Mouse (Mus musculus): ENCODE data around the gene Olfr689. TPM values are rescaled to one million over a fixed set of nuclear protein-coding genes. Genes with fewer than 3 reads are reported as not detected.
"Not testable (repeated sequence)": the region's sequence is repeated elsewhere in the genome, so short reads cannot be mapped to it uniquely, and the experiment has no call there.

Olfr689 gene
- polyA plus RNA-seq (2015; fragmentation: Nextera tagmentation; extraction: Ambion mirVana): not detected in 2 replicates

GRCm38 (mm10) chr7:105310865-105311264, at the start of gene Olfr689:
Olfr689 (plus strand) TSS chr7:105311165.
- WGBS: 94% methylated on average over 1 of the region's 1 CpGs
- Histone ChIP-seq H3K36me3 (ENCODE audit: control insufficient read depth, insufficient read depth, low read length) (no peaks in the 10 kb centered on the region), H3K27ac (ENCODE audit: low read depth, low read length) (no peak within 1 kb of the TSS), H3K4me1 (ENCODE audit: control insufficient read depth, insufficient read depth, low read depth, low read length) (no peaks in the 10 kb centered on the region), H3K9me3 (ENCODE audit: control insufficient read depth, low read length) (no peaks in the 10 kb centered on the region), H3K4me2 (ENCODE audit: low read length) (no peak within 1 kb of the TSS), H3K9ac (ENCODE audit: low read depth, low read length) (no peak within 1 kb of the TSS), H3K27me3 (replicated peaks; ENCODE audit: control insufficient read depth, insufficient read depth, low read length) (no peaks in the 10 kb centered on the region), H3K4me3 (ENCODE audit: low read length) (no peak within 1 kb of the TSS)
- no peak for ATAC-seq

- no peaks in the 10 kb centered on the region for H3K9me3 ChIP-seq (ENCODE audit: control insufficient read depth, low read length)
- H3K36me3 ChIP-seq (ENCODE audit: control insufficient read depth, insufficient read depth, low read length): no peaks in the 10 kb centered on the region
- H3K4me3 ChIP-seq (ENCODE audit: low read length): no peak overlapping the region
- H3K27ac ChIP-seq (ENCODE audit: low read depth, low read length): no peak overlapping the region
- H3K27me3 ChIP-seq (replicated peaks; ENCODE audit: control insufficient read depth, insufficient read depth, low read length): no peaks in the 10 kb centered on the region
- 61% methylated on average over 7 of the region's 7 CpGs for WGBS
- no peaks in the 10 kb centered on the region for H3K4me1 ChIP-seq (ENCODE audit: control insufficient read depth, insufficient read depth, low read depth, low read length)
- no peak overlapping the region for H3K9ac ChIP-seq (ENCODE audit: low read depth, low read length)
- peak; percentile 50; the same call in 1 of the 2 replicates for ATAC-seq
- H3K4me2 ChIP-seq (ENCODE audit: low read length): no peak overlapping the region
Observed at GRCm38 (mm10) chr7:105272426-105272825, 38.5 kb upstream of the Olfr689 start.

- 77% methylated on average over 6 of the region's 6 CpGs for WGBS
- ATAC-seq: no peak
- Histone ChIP-seq H3K4me3 (ENCODE audit: low read length) (no peak within 1 kb of the TSS), H3K9me3 (ENCODE audit: control insufficient read depth, low read length) (no peaks in the 10 kb centered on the region), H3K36me3 (ENCODE audit: control insufficient read depth, insufficient read depth, low read length) (no peaks in the 10 kb centered on the region), H3K4me1 (ENCODE audit: control insufficient read depth, insufficient read depth, low read depth, low read length) (no peaks in the 10 kb centered on the region), H3K27ac (ENCODE audit: low read depth, low read length) (no peak within 1 kb of the TSS), H3K27me3 (replicated peaks; ENCODE audit: control insufficient read depth, insufficient read depth, low read length) (no peaks in the 10 kb centered on the region), H3K4me2 (ENCODE audit: low read length) (no peak within 1 kb of the TSS), H3K9ac (ENCODE audit: low read depth, low read length) (no peak within 1 kb of the TSS)
Observed at GRCm38 (mm10) chr7:105287795-105288194, 23.2 kb upstream of the Olfr689 start, which contains the start of gene Olfr688. Olfr688 (plus strand) TSS chr7:105288095.

DNA sequence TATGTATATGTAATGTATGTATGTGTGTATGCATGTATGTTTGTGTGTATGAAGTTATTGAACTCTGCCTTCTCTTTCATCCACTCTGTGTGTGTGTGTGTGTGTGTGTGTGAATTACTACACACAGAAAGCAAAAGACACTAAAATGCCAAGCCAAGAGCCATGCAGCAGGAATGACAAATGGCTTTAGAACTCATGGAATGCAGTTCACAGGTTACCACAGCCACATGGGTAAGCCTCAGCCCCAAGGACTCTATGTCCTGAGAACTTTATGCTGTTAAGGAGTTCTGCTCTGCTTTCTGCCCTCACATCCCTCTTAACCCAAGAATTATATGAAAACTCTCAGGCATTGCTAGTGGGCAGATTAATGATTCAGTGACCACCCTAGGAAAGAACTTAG, 20.9 kb upstream of the Olfr689 start:
- Histone ChIP-seq H3K27me3 (replicated peaks; ENCODE audit: control insufficient read depth, insufficient read depth, low read length) (no peaks in the 10 kb centered on the region), H3K9ac (ENCODE audit: low read depth, low read length) (no peak overlapping the region), H3K36me3 (ENCODE audit: control insufficient read depth, insufficient read depth, low read length) (no peaks in the 10 kb centered on the region), H3K9me3 (ENCODE audit: control insufficient read depth, low read length) (no peaks in the 10 kb centered on the region), H3K4me2 (ENCODE audit: low read length) (no peak overlapping the region), H3K27ac (ENCODE audit: low read depth, low read length) (no peak overlapping the region), H3K4me3 (ENCODE audit: low read length) (no peak overlapping the region), H3K4me1 (ENCODE audit: control insufficient read depth, insufficient read depth, low read depth, low read length) (no peaks in the 10 kb centered on the region)
- ATAC-seq: no peak

GRCm38 (mm10) chr7:105325302-105325701, 14.3 kb downstream of the Olfr689 start:
- Histone ChIP-seq H3K27me3 (replicated peaks; ENCODE audit: control insufficient read depth, insufficient read depth, low read length) (no peaks in the 10 kb centered on the region), H3K9me3 (ENCODE audit: control insufficient read depth, low read length) (no peaks in the 10 kb centered on the region), H3K4me1 (ENCODE audit: control insufficient read depth, insufficient read depth, low read depth, low read length) (no peaks in the 10 kb centered on the region), H3K4me2 (ENCODE audit: low read length) (no peak overlapping the region), H3K4me3 (ENCODE audit: low read length) (no peak overlapping the region), H3K9ac (ENCODE audit: low read depth, low read length) (no peak overlapping the region), H3K27ac (ENCODE audit: low read depth, low read length) (no peak overlapping the region), H3K36me3 (ENCODE audit: control insufficient read depth, insufficient read depth, low read length) (no peaks in the 10 kb centered on the region)
- no peak for ATAC-seq
- WGBS: 78% methylated on average over 2 of the region's 2 CpGs

- H3K4me2 ChIP-seq (ENCODE audit: low read length): no peak within 1 kb of the TSS
- no peak within 1 kb of the TSS for H3K9ac ChIP-seq (ENCODE audit: low read depth, low read length)
- no peaks in the 10 kb centered on the region for H3K4me1 ChIP-seq (ENCODE audit: control insufficient read depth, insufficient read depth, low read depth, low read length)
- ATAC-seq: no peak
- H3K27ac ChIP-seq (ENCODE audit: low read depth, low read length): no peak within 1 kb of the TSS
- H3K36me3 ChIP-seq (ENCODE audit: control insufficient read depth, insufficient read depth, low read length): no peaks in the 10 kb centered on the region
- no peaks in the 10 kb centered on the region for H3K9me3 ChIP-seq (ENCODE audit: control insufficient read depth, low read length)
- H3K27me3 ChIP-seq (replicated peaks; ENCODE audit: control insufficient read depth, insufficient read depth, low read length): no peaks in the 10 kb centered on the region
- no peak within 1 kb of the TSS for H3K4me3 ChIP-seq (ENCODE audit: low read length)
- WGBS: 81% methylated on average over 1 of the region's 1 CpGs
Observed at GRCm38 (mm10) chr7:105334004-105334403, 23.0 kb downstream of the Olfr689 start, which contains the start of gene Olfr690. Olfr690 (minus strand) TSS chr7:105334104.

DNA sequence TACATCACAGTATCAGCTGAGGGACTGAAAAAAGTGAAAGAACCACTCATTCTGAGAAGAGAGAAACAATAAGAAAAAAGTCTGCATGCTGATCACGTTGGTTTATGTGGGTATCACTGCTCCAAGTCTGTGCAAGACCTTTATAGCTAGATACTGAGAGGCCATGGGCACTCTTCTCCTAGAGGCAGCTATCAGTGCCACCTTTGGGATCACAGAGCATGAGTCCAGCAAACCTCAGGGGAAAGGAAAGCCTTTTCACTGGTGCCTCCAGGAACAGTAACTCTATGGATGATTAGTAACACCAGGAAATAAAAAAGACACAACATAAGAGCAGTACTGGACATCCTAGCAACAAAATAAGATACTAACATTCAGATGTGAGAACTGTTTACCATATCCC, 31.2 kb downstream of the Olfr689 start, which contains the start of gene Olfr691:
Gene Olfr691, minus strand, starts transcription at position 101 of the 400 bp plus-strand sequence.
- Histone ChIP-seq H3K9me3 (ENCODE audit: control insufficient read depth, low read length) (no peaks in the 10 kb centered on the region), H3K27me3 (replicated peaks; ENCODE audit: control insufficient read depth, insufficient read depth, low read length) (no peaks in the 10 kb centered on the region), H3K9ac (ENCODE audit: low read depth, low read length) (no peak within 1 kb of the TSS), H3K4me2 (ENCODE audit: low read length) (no peak within 1 kb of the TSS), H3K36me3 (ENCODE audit: control insufficient read depth, insufficient read depth, low read length) (no peaks in the 10 kb centered on the region), H3K4me3 (ENCODE audit: low read length) (no peak within 1 kb of the TSS), H3K27ac (ENCODE audit: low read depth, low read length) (no peak within 1 kb of the TSS), H3K4me1 (ENCODE audit: control insufficient read depth, insufficient read depth, low read depth, low read length) (no peaks in the 10 kb centered on the region)
- ATAC-seq: no peak
- 45% methylated on average over 1 of the region's 1 CpGs for WGBS

DNA sequence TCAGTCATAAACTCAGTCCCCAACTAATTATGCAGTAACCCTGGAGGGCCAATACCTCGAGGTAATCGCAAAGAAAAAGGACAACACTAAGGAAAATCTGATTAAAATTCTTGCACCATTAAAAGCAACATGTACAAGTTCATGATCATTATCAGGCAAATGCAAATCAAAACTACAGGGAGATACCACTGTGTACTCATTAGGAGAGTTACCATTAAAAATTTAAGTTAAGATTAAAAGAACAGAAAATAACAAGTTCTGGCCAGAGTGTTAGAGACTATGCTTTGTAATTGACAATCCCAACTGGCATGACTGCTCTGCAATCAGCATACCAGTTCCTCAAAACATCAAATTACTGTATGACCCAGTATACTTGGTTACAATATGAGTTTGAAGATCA, 31.8 kb downstream of the Olfr689 start:
- no peaks in the 10 kb centered on the region for H3K27me3 ChIP-seq (replicated peaks; ENCODE audit: control insufficient read depth, insufficient read depth, low read length)
- H3K4me3 ChIP-seq (ENCODE audit: low read length): no peak overlapping the region
- no peaks in the 10 kb centered on the region for H3K36me3 ChIP-seq (ENCODE audit: control insufficient read depth, insufficient read depth, low read length)
- no peak overlapping the region for H3K4me2 ChIP-seq (ENCODE audit: low read length)
- 76% methylated on average over 2 of the region's 2 CpGs for WGBS
- H3K4me1 ChIP-seq (ENCODE audit: control insufficient read depth, insufficient read depth, low read depth, low read length): no peaks in the 10 kb centered on the region
- H3K9me3 ChIP-seq (ENCODE audit: control insufficient read depth, low read length): no peaks in the 10 kb centered on the region
- no peak for ATAC-seq
- H3K9ac ChIP-seq (ENCODE audit: low read depth, low read length): no peak overlapping the region
- H3K27ac ChIP-seq (ENCODE audit: low read depth, low read length): no peak overlapping the region

GRCm38 (mm10) chr7:105356064-105356463, 45.1 kb downstream of the Olfr689 start:
- H3K27ac ChIP-seq (ENCODE audit: low read depth, low read length); H3K9me3 ChIP-seq (ENCODE audit: control insufficient read depth, low read length): not testable (repeated sequence)
- peak; percentile 67; the same call in 1 of the 2 replicates for ATAC-seq

DNA sequence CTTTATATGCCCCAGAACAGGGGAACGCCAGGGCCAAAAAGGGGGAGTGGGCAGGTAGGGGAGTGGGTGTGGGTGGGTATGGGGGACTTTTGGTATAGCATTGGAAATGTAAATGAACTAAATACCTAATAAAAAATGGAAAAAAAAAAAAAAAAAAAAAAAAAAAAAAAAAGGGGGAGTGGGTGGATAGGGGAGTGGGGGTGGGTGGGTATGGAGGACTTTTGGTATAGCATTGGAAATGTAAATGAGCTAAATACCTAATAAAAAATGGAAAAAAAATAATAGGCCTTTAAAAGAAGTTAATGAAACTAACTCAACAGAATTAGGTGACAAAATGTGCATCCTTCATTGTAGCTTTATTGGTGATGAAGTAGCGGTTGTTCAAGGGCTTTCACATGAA, 45.5 kb downstream of the Olfr689 start:
- not testable (repeated sequence) for H3K9me3 ChIP-seq (ENCODE audit: control insufficient read depth, low read length)
- peak; percentile 88 for ATAC-seq
- WGBS: 90% methylated on average over 1 of the region's 2 CpGs

More at GRCm38 (mm10) chr7:105356064-105356463, 45.1 kb downstream of the Olfr689 start:
- not testable (repeated sequence) for H3K4me2 ChIP-seq (ENCODE audit: low read length); H3K36me3 ChIP-seq (ENCODE audit: control insufficient read depth, insufficient read depth, low read length); H3K4me3 ChIP-seq (ENCODE audit: low read length); H3K4me1 ChIP-seq (ENCODE audit: control insufficient read depth, insufficient read depth, low read depth, low read length); H3K9ac ChIP-seq (ENCODE audit: low read depth, low read length); H3K27me3 ChIP-seq (replicated peaks; ENCODE audit: control insufficient read depth, insufficient read depth, low read length)
- no CpG with 5 or more reads among the region's 5 CpGs for WGBS

More for the DNA sequence above, 45.5 kb downstream of the Olfr689 start:
- H3K9ac ChIP-seq (ENCODE audit: low read depth, low read length); H3K27me3 ChIP-seq (replicated peaks; ENCODE audit: control insufficient read depth, insufficient read depth, low read length); H3K4me1 ChIP-seq (ENCODE audit: control insufficient read depth, insufficient read depth, low read depth, low read length); H3K27ac ChIP-seq (ENCODE audit: low read depth, low read length); H3K36me3 ChIP-seq (ENCODE audit: control insufficient read depth, insufficient read depth, low read length); H3K4me2 ChIP-seq (ENCODE audit: low read length); H3K4me3 ChIP-seq (ENCODE audit: low read length): not testable (repeated sequence)
